Mouse (Mus musculus): ENCODE data around the gene Dnaaf1. TPM values are rescaled to one million over a fixed set of nuclear protein-coding genes. Genes with fewer than 3 reads are reported as not detected.

Dnaaf1 gene
- total and polyA plus RNA-seq, 3 experiments: 0.39 TPM; not detected in 2

DNA sequence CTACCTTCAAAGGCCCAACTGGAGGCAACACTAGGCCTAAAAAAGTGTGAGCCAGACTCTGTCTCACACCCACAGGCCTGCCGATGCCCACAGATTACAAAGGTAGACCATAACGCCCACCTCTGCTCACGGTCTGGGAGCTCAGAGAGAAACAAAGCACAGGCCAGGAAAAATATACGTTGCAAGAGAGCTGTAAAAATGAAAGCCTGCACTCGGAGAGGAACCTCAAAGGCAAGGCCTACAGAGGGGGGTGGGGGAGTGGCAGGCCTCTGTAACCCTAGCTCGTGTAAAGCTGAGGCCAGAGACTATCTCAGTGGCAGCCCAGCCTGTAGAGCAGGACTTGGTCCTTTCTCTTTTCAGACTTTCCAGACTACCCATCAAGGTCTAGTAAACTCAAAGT is 29.9 kb upstream of the Dnaaf1 start:
- Histone ChIP-seq H3K9ac (ENCODE audit: low read depth, low read length) (no peak overlapping the region), H3K27me3 (ENCODE audit: control insufficient read depth, insufficient read depth, low read length) (no peaks in the 10 kb centered on the region), H3K4me1 (ENCODE audit: control insufficient read depth, insufficient read depth, low read length) (no peaks in the 10 kb centered on the region), H3K27ac (no peak overlapping the region), H3K36me3 (ENCODE audit: control insufficient read depth, insufficient read depth, low read length) (peaks cover 4% of the 10 kb centered on the region), H3K4me3 (no peak overlapping the region), H3K79me2 (replicated peaks; ENCODE audit: control insufficient read depth, insufficient read depth, low read length) (peaks cover 7% of the 10 kb centered on the region; the same call in 1 of the 2 replicates)
- DNase-seq: no peak
- intact Hi-C loops (cut with DNase I): no loop called here
- no peak for TF ChIP-seq EP300 (IDR thresholded peaks at IDR 0.05; ENCODE audit: insufficient read depth, low read depth, low read length)
- no peak for TF ChIP-seq POLR2A (IDR thresholded peaks at IDR 0.05; ENCODE audit: insufficient read depth, low read depth, low read length)
- no peak for TF ChIP-seq CTCF (IDR thresholded peaks at IDR 0.05)
- WGBS: 72% methylated on average over 6 of the region's 6 CpGs

DNA sequence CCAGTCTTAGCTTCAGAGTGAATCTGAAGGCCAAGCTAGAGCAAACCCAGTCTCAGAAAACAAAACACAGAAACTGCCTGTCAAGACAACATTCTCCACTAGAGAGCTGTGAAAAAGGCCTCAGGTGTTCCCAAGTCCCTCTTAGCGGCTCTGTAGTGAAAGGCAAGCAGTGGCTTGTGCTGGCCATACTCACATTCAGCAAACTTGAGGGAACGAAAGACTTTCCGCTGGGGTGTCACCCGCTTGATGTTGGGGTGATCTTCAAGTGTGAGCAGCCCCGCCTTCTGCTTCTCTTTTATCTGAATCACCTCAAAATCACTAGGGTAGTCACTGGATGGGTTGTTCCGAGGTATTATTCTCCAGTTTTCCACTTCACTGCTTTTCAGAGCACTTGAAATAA is 29.2 kb upstream of the Dnaaf1 start:
- no peak for DNase-seq
- no peak overlapping the region for H3K27ac ChIP-seq

DNA sequence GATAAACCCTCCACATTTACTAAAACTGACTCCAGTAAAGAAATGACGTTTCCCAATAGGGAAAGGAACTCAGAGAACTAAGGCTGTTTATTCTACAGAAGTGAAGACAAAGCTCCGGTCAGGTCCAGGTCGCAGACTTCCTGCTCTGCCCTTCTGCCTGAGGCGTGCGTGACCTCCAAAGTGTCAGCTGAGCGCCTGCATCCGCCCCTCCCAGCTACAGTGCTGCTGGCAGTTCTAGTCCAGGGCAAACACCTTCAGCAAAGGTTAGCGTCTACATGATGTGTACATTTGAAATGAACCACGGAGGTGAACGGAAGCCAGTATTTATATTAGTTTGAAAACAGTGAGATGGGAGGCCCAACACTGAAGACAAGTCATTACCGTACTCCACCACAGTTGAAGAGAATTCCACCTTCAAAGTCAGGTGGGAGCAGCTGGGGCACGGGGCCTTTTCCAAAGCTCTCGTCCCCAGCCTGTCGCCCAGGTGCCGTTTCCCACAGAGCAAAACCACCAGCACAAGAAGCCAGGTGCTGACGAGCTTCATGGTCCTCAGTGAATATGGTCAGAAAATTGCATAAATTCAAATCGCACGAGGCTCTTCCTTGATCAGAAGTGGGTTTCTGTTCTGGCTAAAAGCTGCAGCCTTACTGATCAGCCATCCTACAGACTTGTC is 27.9 kb upstream of the Dnaaf1 start:
- Histone ChIP-seq H3K4me1 (ENCODE audit: control insufficient read depth, insufficient read depth, low read length) (peaks cover 1% of the 10 kb centered on the region; the same call in 1 of the 2 replicates), H3K79me2 (replicated peaks; ENCODE audit: control insufficient read depth, insufficient read depth, low read length) (peaks cover 7% of the 10 kb centered on the region; the same call in 1 of the 2 replicates), H3K27ac (no peak overlapping the region), H3K4me3 (no peak overlapping the region), H3K9ac (ENCODE audit: low read depth, low read length) (no peak overlapping the region), H3K36me3 (ENCODE audit: control insufficient read depth, insufficient read depth, low read length) (peaks cover 4% of the 10 kb centered on the region), H3K27me3 (ENCODE audit: control insufficient read depth, insufficient read depth, low read length) (no peaks in the 10 kb centered on the region)
- no peak for TF ChIP-seq CTCF (IDR thresholded peaks at IDR 0.05)
- TF ChIP-seq EP300 (IDR thresholded peaks at IDR 0.05; ENCODE audit: insufficient read depth, low read depth, low read length): no peak
- TF ChIP-seq POLR2A (IDR thresholded peaks at IDR 0.05; ENCODE audit: insufficient read depth, low read depth, low read length): no peak
- intact Hi-C loops (cut with DNase I): no loop called here
- peak in 1 of 2 experiments; percentile 22 for DNase-seq
- WGBS: 63% methylated on average over 18 of the region's 18 CpGs

More for the DNA sequence above, 29.2 kb upstream of the Dnaaf1 start:
- Histone ChIP-seq H3K9ac (ENCODE audit: low read depth, low read length) (no peak overlapping the region), H3K27me3 (ENCODE audit: control insufficient read depth, insufficient read depth, low read length) (no peaks in the 10 kb centered on the region), H3K4me3 (no peak overlapping the region), H3K4me1 (ENCODE audit: control insufficient read depth, insufficient read depth, low read length) (no peaks in the 10 kb centered on the region), H3K79me2 (replicated peaks; ENCODE audit: control insufficient read depth, insufficient read depth, low read length) (peaks cover 7% of the 10 kb centered on the region; the same call in 1 of the 2 replicates), H3K36me3 (ENCODE audit: control insufficient read depth, insufficient read depth, low read length) (peaks cover 4% of the 10 kb centered on the region)
- 93% methylated on average over 6 of the region's 6 CpGs for WGBS
- TF ChIP-seq POLR2A (IDR thresholded peaks at IDR 0.05; ENCODE audit: insufficient read depth, low read depth, low read length) (no peak), CTCF (IDR thresholded peaks at IDR 0.05) (no peak), EP300 (IDR thresholded peaks at IDR 0.05; ENCODE audit: insufficient read depth, low read depth, low read length) (no peak)
- intact Hi-C loops (cut with DNase I): no loop called here

DNA sequence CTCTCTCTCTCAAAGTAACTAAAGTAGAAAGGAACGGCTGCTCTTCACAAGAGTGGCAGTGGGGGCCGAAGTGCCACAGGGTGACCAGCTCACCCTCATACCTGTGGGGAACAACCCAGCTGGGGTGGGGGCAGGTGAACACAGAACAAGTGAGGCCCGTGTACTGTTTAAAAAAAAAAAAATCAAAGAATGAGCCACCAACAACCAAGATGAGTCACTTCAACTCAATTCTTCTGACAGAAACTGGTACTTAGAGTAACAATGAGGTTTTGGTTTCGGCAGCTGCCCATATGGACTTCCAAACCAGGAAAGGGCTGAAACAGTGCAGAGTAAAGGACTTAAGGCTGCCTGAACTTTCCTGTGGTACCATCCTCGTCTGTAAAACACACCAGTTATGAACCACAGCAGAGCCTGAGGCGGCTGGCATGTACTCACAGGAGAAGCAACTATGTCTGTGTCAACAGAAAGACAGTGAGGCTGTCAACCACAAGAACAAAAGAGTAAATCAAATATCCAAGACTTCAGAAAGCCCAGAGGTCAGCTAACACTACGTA is 26.4 kb upstream of the Dnaaf1 start:
- H3K79me2 ChIP-seq (replicated peaks; ENCODE audit: control insufficient read depth, insufficient read depth, low read length): peaks cover 9% of the 10 kb centered on the region; the same call in 1 of the 2 replicates
- no peak overlapping the region for H3K4me3 ChIP-seq
- peaks cover 4% of the 10 kb centered on the region for H3K4me1 ChIP-seq (ENCODE audit: control insufficient read depth, insufficient read depth, low read length)
- 68% methylated on average over 7 of the region's 7 CpGs for WGBS
- no peak overlapping the region for H3K27ac ChIP-seq
- DNase-seq: no peak
- H3K36me3 ChIP-seq (ENCODE audit: control insufficient read depth, insufficient read depth, low read length): peaks cover 4% of the 10 kb centered on the region
- no peaks in the 10 kb centered on the region for H3K27me3 ChIP-seq (ENCODE audit: control insufficient read depth, insufficient read depth, low read length)
- intact Hi-C loops (cut with DNase I): no loop called here
- no peak overlapping the region for H3K9ac ChIP-seq (ENCODE audit: low read depth, low read length)
- TF ChIP-seq CTCF (IDR thresholded peaks at IDR 0.05) (no peak), POLR2A (IDR thresholded peaks at IDR 0.05; ENCODE audit: insufficient read depth, low read depth, low read length) (no peak), EP300 (IDR thresholded peaks at IDR 0.05; ENCODE audit: insufficient read depth, low read depth, low read length) (no peak)

DNA sequence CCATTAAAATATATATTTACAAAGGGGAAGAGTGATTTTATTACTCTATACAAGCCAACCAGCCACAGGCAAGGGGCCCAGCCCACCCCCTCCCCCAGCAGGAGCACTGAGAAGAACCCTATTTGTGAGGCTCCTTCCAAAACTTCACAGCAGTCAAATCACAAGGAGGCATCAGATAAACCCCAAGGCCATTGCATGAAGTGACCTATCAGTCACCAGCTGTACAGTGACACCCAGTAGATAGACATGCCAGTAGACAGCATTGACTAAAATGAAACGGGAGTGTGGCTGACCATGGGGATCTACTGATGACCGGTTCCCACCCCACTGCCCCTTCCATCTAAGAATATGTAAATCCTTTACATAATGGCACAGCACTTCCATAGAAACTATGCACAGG is 22.1 kb upstream of the Dnaaf1 start:
- H3K4me1 ChIP-seq (ENCODE audit: control insufficient read depth, insufficient read depth, low read length): peaks cover 11% of the 10 kb centered on the region
- 51% methylated on average over 2 of the region's 2 CpGs for WGBS
- H3K4me3 ChIP-seq: no peak overlapping the region
- no peak overlapping the region for H3K9ac ChIP-seq (ENCODE audit: low read depth, low read length)
- H3K27ac ChIP-seq: no peak overlapping the region
- peaks cover 2% of the 10 kb centered on the region for H3K36me3 ChIP-seq (ENCODE audit: control insufficient read depth, insufficient read depth, low read length)
- no peaks in the 10 kb centered on the region for H3K27me3 ChIP-seq (ENCODE audit: control insufficient read depth, insufficient read depth, low read length)
- intact Hi-C loops (cut with DNase I): no loop called here
- TF ChIP-seq POLR2A (IDR thresholded peaks at IDR 0.05; ENCODE audit: insufficient read depth, low read depth, low read length): no peak
- no peak for TF ChIP-seq EP300 (IDR thresholded peaks at IDR 0.05; ENCODE audit: insufficient read depth, low read depth, low read length)
- no peak for TF ChIP-seq CTCF (IDR thresholded peaks at IDR 0.05)
- H3K79me2 ChIP-seq (replicated peaks; ENCODE audit: control insufficient read depth, insufficient read depth, low read length): peaks cover 9% of the 10 kb centered on the region; the same call in 1 of the 2 replicates
- DNase-seq: no peak

DNA sequence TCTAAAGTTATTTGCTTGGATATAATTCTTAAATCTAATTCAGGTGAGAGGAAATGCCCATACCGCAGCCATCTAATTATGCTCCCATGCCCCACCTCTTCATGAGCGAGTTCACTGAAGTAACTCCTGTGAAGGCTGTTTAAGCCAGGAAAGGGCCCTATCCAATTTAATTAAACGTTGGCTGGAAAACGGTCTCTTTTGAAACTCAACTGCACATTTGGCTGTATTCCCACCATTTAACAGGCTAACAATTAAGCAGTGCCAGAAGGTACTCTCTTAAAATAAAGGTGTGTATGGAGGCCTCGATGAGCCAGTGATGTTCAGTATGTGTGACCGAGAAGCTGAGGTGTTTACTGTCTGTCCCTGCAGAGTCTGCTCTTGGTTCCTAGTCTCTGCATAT is 19.2 kb upstream of the Dnaaf1 start:
- no peak for DNase-seq
- 30% methylated on average over 6 of the region's 6 CpGs for WGBS
- peaks cover 6% of the 10 kb centered on the region; the same call in 1 of the 2 replicates for H3K79me2 ChIP-seq (replicated peaks; ENCODE audit: control insufficient read depth, insufficient read depth, low read length)
- H3K4me1 ChIP-seq (ENCODE audit: control insufficient read depth, insufficient read depth, low read length): peaks cover 13% of the 10 kb centered on the region
- peaks cover 2% of the 10 kb centered on the region for H3K36me3 ChIP-seq (ENCODE audit: control insufficient read depth, insufficient read depth, low read length)
- H3K9ac ChIP-seq (ENCODE audit: low read depth, low read length): no peak overlapping the region
- intact Hi-C loops (cut with DNase I): no loop called here
- TF ChIP-seq POLR2A (IDR thresholded peaks at IDR 0.05; ENCODE audit: insufficient read depth, low read depth, low read length) (no peak), EP300 (IDR thresholded peaks at IDR 0.05; ENCODE audit: insufficient read depth, low read depth, low read length) (no peak), CTCF (IDR thresholded peaks at IDR 0.05) (no peak)
- H3K27ac ChIP-seq: no peak overlapping the region
- no peak overlapping the region for H3K4me3 ChIP-seq
- no peaks in the 10 kb centered on the region for H3K27me3 ChIP-seq (ENCODE audit: control insufficient read depth, insufficient read depth, low read length)

Measured in heart, adult 2 months (tissue).